Mouse (Mus musculus) lung, postnatal 0 days (tissue): ENCODE measurements around the gene Vps35l. TPM values are rescaled to one million over a fixed set of nuclear protein-coding genes. Genes with fewer than 3 reads are reported as not detected.

ENCODE experiments used
- ATAC-seq: fragments of 200-750 bp; cut with Nextera tagmentation; 2 replicates; pipeline ENCODE4 v1.8.0; 2017; ENCODE audit warnings: moderate library complexity
- DNase-seq: peaks from one replicate; pipeline ENCODE4 v3.0.0-alpha.2; 2016; ENCODE audit warnings: low spot score
- H3K27ac ChIP-seq: fragments of 300-500 bp; sonication (generic); 2 replicates; pipeline ENCODE4 v1.5.1; 2014; ENCODE audit warnings: antibody characterized with exemption, mild to moderate bottlenecking, low read length, mixed read lengths
- H3K27me3 ChIP-seq: fragments of 300-500 bp; sonication (generic); replicated peaks from 2 replicates; pipeline ENCODE4 v1.6.1; 2014; ENCODE audit warnings: low read length, mixed read lengths; ENCODE audit not compliant: insufficient read depth
- H3K36me3 ChIP-seq: fragments of 300-500 bp; sonication (generic); 2 replicates; pipeline ENCODE4 v1.6.1; 2014; ENCODE audit warnings: low read length, mixed read lengths; ENCODE audit not compliant: insufficient read depth
- H3K4me1 ChIP-seq: fragments of 300-500 bp; sonication (generic); 2 replicates; pipeline ENCODE4 v1.6.1; 2014; ENCODE audit warnings: antibody characterized with exemption, low read depth, low read length, mixed read lengths; ENCODE audit not compliant: insufficient read depth
- H3K4me2 ChIP-seq: fragments of 300-500 bp; sonication (generic); replicated peaks from 2 replicates; pipeline ENCODE4 v1.6.1; 2014; ENCODE audit warnings: low read depth, mild to moderate bottlenecking, low read length, moderate library complexity, mixed read lengths
- H3K4me3 ChIP-seq: fragments of 300-500 bp; sonication (generic); 2 replicates; pipeline ENCODE4 v1.5.1; 2014; ENCODE audit warnings: low read depth, low read length
- H3K9ac ChIP-seq: fragments of 300-500 bp; sonication (generic); replicated peaks from 2 replicates; pipeline ENCODE4 v1.6.1; 2014; ENCODE audit warnings: low read depth, mild to moderate bottlenecking
- H3K9me3 ChIP-seq: fragments of 300-500 bp; sonication (generic); 2 replicates; pipeline ENCODE4 v1.6.1; 2016; ENCODE audit warnings: low read length, mixed read lengths
- CTCF ChIP-seq: IDR thresholded peaks from 2 replicates; pipeline ENCODE4 v1.5.1; 2016; ENCODE audit warnings: antibody characterized with exemption, mild to moderate bottlenecking
- EP300 ChIP-seq: IDR thresholded peaks from 2 replicates; pipeline ENCODE4 v1.6.1; 2016; ENCODE audit warnings: antibody characterized with exemption, mild to moderate bottlenecking, control low read depth
- WGBS: fragments of 180-500 bp; shearing (Covaris S2); extraction: QIAGEN DNeasy Blood & Tissue Kit; methylation state at CpG from one replicate; pipeline ENCODE4 v1.1.7; 2014; 5-methylcytosine and 5-hydroxymethylcytosine counted together
- polyA plus RNA-seq: library from polyadenylated mRNA; unstranded; fragments of >200 nt; fragmentation: Nextera tagmentation; extraction: Ambion mirVana; gene quantifications from 2 replicates; pipeline ENCODE4 v1.2.1, GENCODE M21; 2015

Gene Vps35l
- polyA plus RNA-seq, 1 experiment from 2014 or later = 45.0 TPM

DNA sequence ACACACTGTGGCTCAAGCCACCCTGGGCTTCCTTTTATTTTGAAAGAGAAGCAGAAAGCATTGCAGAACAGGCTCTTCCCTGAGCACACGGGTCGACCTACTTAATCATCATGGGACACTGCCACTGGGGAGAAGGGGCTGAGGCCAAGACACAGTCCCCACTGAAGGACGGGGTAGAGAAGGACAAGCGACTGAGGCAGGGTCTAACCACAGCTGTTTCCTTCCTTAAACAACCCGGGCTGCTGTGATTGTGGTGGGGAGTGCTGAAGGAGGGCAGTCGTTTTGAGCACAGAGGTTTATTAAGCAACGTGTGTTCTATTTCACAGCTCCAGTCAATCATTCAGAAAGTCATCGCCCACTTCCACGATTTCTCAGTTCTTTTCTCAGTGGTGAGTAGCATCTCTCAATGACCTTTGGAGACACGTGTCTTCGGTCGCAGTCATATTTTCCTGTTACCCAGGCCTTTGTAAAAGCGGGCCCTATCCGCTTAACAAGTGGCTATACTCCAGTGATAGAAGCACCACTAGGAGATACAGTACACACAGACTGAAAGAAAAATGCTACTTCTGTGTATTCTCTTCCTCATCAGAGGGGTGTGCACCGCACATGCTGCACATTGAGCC lies 60.2 kb downstream of the Vps35l start:
- 80% methylated on average over 15 of the region's 15 CpGs for WGBS
- no peak for ATAC-seq
- no peak overlapping the region for H3K9ac ChIP-seq
- TF ChIP-seq CTCF (no peak), EP300 (no peak)
- no peaks in the 10 kb centered on the region for H3K4me1 ChIP-seq
- H3K27me3 ChIP-seq = no peaks in the 10 kb centered on the region
- no peak overlapping the region for H3K4me3 ChIP-seq
- H3K27ac ChIP-seq = no peak overlapping the region
- H3K4me2 ChIP-seq = no peak overlapping the region
- H3K9me3 ChIP-seq = no peaks in the 10 kb centered on the region
- peak; percentile 28 for DNase-seq
- H3K36me3 ChIP-seq = peaks cover 19% of the 10 kb centered on the region; the same call in 1 of the 2 replicates

GRCm38 (mm10) chr7:118801791-118802190 lies 61.8 kb downstream of the Vps35l start:
- 71% methylated on average over 3 of the region's 3 CpGs for WGBS
- H3K27me3 ChIP-seq = no peaks in the 10 kb centered on the region
- no peak overlapping the region for H3K27ac ChIP-seq
- DNase-seq = no peak
- no peak overlapping the region for H3K4me3 ChIP-seq
- no peak for TF ChIP-seq EP300
- no peak for TF ChIP-seq CTCF
- no peaks in the 10 kb centered on the region for H3K9me3 ChIP-seq
- H3K4me2 ChIP-seq = no peak overlapping the region
- H3K9ac ChIP-seq = no peak overlapping the region
- no peak for ATAC-seq
- peaks cover 19% of the 10 kb centered on the region; the same call in 1 of the 2 replicates for H3K36me3 ChIP-seq
- H3K4me1 ChIP-seq = no peaks in the 10 kb centered on the region

DNA sequence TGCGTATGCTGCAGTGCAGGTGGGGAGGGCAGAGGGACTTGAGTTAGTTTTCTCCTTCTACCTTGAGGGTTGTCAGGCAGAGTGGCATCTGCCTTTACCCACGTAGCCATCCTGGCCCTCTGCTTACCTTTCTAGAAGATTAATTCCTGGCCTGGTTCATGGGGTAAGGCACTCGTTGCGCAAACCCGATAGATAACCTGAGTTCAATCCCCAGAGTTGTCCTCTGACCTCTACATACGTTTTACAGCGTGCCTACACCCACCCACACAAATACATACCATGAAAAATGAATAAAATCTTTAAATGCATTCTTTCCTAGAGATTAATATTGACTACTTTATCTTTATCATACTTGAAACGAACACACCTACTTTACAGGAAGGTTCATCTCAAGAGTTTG lies 63.4 kb downstream of the Vps35l start:
- Histone ChIP-seq H3K9me3 (no peaks in the 10 kb centered on the region), H3K27me3 (no peaks in the 10 kb centered on the region), H3K4me1 (no peaks in the 10 kb centered on the region), H3K27ac (no peak overlapping the region), H3K4me2 (no peak overlapping the region), H3K36me3 (peaks cover 16% of the 10 kb centered on the region; the same call in 1 of the 2 replicates), H3K4me3 (no peak overlapping the region), H3K9ac (no peak overlapping the region)
- DNase-seq (no peak), ATAC-seq (no peak)
- WGBS = 91% methylated on average over 8 of the region's 8 CpGs
- TF ChIP-seq EP300 = no peak
- no peak for TF ChIP-seq CTCF

DNA sequence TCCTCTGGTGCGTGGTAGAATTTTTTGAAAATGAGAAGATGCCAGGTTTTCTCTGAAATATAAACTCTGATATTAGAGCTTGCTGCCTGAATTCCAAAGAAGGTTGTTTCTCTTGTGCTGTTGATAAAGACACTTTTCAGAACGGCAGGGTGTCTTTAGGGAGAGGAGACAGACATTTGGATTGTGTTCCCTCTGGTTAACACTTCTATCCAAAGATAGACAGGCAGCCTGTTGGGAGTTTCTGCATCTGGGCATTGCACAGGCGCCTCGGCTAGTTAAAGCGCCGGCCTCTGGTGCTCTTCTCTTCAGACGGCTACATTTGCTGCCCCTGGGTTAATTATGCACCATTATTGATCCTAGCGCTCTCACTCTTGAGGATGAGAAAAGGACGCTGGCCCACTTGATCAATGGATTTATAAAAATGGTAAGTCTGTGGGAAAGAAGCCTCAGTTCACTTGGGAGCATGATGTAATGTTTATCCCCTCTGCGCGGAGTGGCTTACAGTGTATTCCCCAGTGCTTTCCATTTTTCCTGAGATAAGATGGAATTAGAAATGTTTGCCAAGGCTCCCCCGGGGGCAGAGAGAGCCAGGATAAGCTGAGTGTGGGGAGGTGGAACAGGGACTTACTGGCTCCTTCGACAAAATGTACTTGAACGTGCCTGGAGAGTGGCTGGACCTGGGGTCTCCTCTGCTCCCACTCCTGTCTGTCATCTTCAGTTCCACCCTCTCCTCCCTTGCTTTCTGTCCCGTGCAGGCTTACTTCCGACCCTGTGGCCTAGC lies 66.8 kb downstream of the Vps35l start:
- H3K4me1 ChIP-seq = no peaks in the 10 kb centered on the region
- no peaks in the 10 kb centered on the region for H3K36me3 ChIP-seq
- no peak for DNase-seq
- no peaks in the 10 kb centered on the region for H3K9me3 ChIP-seq
- H3K4me2 ChIP-seq = no peak overlapping the region
- no peak overlapping the region for H3K4me3 ChIP-seq
- TF ChIP-seq CTCF = no peak
- TF ChIP-seq EP300 = no peak
- H3K9ac ChIP-seq = no peak overlapping the region
- no peak for ATAC-seq
- WGBS = 53% methylated on average over 16 of the region's 16 CpGs
- H3K27me3 ChIP-seq = no peaks in the 10 kb centered on the region
- H3K27ac ChIP-seq = no peak overlapping the region

GRCm38 (mm10) chr7:118807899-118808298 lies 67.9 kb downstream of the Vps35l start:
- Histone ChIP-seq H3K9ac (no peak overlapping the region), H3K27ac (no peak overlapping the region), H3K9me3 (no peaks in the 10 kb centered on the region), H3K4me3 (no peak overlapping the region), H3K4me2 (no peak overlapping the region), H3K27me3 (no peaks in the 10 kb centered on the region), H3K36me3 (no peaks in the 10 kb centered on the region), H3K4me1 (no peaks in the 10 kb centered on the region)
- TF ChIP-seq CTCF (no peak), EP300 (0 out of 2 replicates have a peak, but pooled peaks have one; percentile 13)
- DNase-seq (peak; percentile 67), ATAC-seq (peak; percentile 73)
- WGBS = 34% methylated on average over 8 of the region's 8 CpGs

DNA sequence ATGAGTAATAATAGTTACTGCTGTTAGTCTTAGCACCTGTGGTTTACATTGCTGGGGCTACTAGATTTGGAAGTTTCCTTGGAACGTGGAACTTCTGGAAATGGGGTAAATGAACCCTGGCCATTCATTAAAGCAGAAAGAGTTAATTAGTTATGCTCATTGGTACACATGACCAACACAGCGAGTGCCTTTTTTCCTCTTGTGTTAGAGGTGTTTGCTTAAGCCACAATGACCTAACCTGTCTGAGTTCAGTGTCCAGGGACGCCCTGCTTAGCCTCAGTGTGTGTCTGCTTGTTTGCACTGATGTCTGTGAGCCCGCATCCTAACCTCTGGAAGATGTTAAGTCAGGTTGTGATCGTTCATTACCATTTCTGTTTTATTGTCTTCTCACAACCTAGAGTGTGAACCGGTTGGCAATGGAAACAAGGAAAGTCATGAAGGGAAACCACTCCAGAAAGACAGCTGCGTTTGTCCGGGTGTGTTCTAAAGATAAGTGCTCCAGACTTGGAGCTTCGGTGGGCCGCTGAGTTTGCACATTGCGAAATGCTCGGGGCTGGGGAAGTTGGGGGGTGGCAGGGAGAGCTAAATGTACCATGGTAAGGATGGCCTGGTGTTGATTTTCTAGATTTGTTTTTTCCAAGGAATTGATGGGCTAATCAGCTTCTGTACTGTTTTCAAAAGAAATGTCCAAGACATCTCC lies 71.5 kb downstream of the Vps35l start:
- H3K4me2 ChIP-seq = no peak overlapping the region
- WGBS = 46% methylated on average over 12 of the region's 12 CpGs
- TF ChIP-seq CTCF = no peak
- no peak for TF ChIP-seq EP300
- no peaks in the 10 kb centered on the region for H3K9me3 ChIP-seq
- 0 out of 2 replicates have a peak, but pooled peaks cover 4% of the 10 kb centered on the region for H3K36me3 ChIP-seq
- H3K4me1 ChIP-seq = no peaks in the 10 kb centered on the region
- DNase-seq = no peak
- H3K4me3 ChIP-seq = no peak overlapping the region
- H3K27me3 ChIP-seq = no peaks in the 10 kb centered on the region
- ATAC-seq = no peak
- H3K9ac ChIP-seq = no peak overlapping the region
- H3K27ac ChIP-seq = no peak overlapping the region
